Mouse (Mus musculus) heart, adult 2 months (tissue): ENCODE measurements around the gene Gmds.
A peak's percentile ranks its signal among the peaks of the same experiment; 100 is the strongest.

Experiments used
- CTCF ChIP-seq: fragments of 200-600 bp; IDR thresholded peaks from 2 replicates; pipeline ENCODE4 v1.8.1; 2022; ENCODE audit warnings: antibody characterized with exemption, mild to moderate bottlenecking, moderate library complexity
- POLR2A ChIP-seq: fragments of 200-500 bp; IDR thresholded peaks from 2 replicates; pipeline ENCODE4 v1.6.1; 2011; ENCODE audit warnings: mild to moderate bottlenecking, low read depth, low read length, control low read depth; ENCODE audit not compliant: insufficient read depth

DNA sequence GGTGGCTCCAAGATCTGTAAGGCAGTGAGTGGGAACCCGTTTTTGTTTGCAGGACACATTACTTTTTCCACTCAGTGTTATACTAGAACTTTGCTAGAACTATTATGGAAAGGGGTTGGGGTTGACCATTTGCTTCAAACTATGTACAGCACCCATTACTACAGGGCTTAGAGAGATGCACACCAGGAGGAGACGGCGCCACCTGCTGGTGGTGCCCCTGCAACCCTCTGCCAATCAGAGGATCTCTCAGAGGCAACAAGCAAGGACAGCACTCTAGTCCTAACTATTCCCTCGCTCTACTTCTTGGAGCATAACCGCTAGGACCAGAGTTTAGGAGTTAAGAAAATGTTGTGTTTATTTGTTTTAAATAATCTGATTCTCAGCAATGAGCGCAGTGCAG is 382.0 kb downstream of the Gmds start:
- TF ChIP-seq POLR2A, result no peak
- peak; percentile 89 for TF ChIP-seq CTCF
